In the genomic region with DNA sequence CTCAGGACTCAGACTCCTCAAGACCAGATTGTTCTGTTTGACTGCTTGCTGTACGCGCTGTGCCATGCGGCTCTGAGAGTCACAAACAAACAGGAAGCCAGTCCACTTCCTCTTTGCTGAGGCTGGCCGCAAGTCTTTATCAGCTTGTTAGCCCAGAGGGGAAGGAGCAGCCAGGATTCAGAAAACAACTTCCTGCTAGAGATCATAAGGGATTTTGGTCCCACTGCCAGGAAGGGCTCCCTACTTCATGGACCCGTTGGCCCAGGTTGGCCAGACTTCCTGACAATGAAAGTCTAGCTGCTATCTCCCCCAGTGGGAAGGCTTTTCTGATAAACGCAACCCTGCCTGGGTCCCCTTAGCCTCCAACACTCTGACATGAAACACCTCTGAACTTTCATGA, we compare ENCODE assay signal across 8 mouse cellular contexts. TPM values are rescaled to one million over a fixed set of nuclear protein-coding genes. Genes with fewer than 3 reads are reported as not detected.
A peak's percentile ranks its signal among the peaks of the same experiment; 100 is the strongest.
DNase-seq lines count a peak whose midpoint lies in the region; ATAC-seq lines count a peak whose summit lies in the region.

No protein-coding gene starts in this region.

- no peaks in the 10 kb centered on the region for H3K27me3 ChIP-seq in hindbrain, embryonic 10.5 days (ENCODE audit: insufficient read depth, poor library complexity, severe bottlenecking)
- no peaks in the 10 kb centered on the region for H3K27me3 ChIP-seq in hindbrain, embryonic 13.5 days
- H3K27me3 ChIP-seq in liver, embryonic 12.5 days (replicated peaks) = no peaks in the 10 kb centered on the region

- H3K9ac ChIP-seq in hindbrain, embryonic 13.5 days = no peak overlapping the region
- H3K9ac ChIP-seq in liver, embryonic 12.5 days = peak overlapping the region; percentile 51

- no peaks in the 10 kb centered on the region for H3K36me3 ChIP-seq in hindbrain, embryonic 10.5 days
- H3K36me3 ChIP-seq in hindbrain, embryonic 13.5 days = no peaks in the 10 kb centered on the region
- 0 out of 2 replicates have a peak, but pooled peaks cover 4% of the 10 kb centered on the region for H3K36me3 ChIP-seq in liver, embryonic 12.5 days

- H3K4me3 ChIP-seq in hindbrain, embryonic 10.5 days = no peak overlapping the region
- no peak overlapping the region for H3K4me3 ChIP-seq in hindbrain, embryonic 13.5 days
- peak overlapping the region; percentile 13 for H3K4me3 ChIP-seq in brown adipose tissue, adult 24 weeks (ENCODE audit: insufficient read depth, low read depth, low read length)
- H3K4me3 ChIP-seq in liver, embryonic 12.5 days = peak overlapping the region; percentile 31

- peaks cover 10% of the 10 kb centered on the region; the same call in 1 of the 2 replicates for H3K4me1 ChIP-seq in hindbrain, embryonic 10.5 days (replicated peaks)
- H3K4me1 ChIP-seq in hindbrain, embryonic 13.5 days (replicated peaks) = no peaks in the 10 kb centered on the region
- H3K4me1 ChIP-seq in brown adipose tissue, adult 24 weeks (ENCODE audit: control insufficient read depth, insufficient read depth, insufficient read length, low read length) = peaks cover 10% of the 10 kb centered on the region
- H3K4me1 ChIP-seq in liver, embryonic 12.5 days = peaks cover 62% of the 10 kb centered on the region

- 79% methylated on average over 6 of the region's 6 CpGs for WGBS in hindbrain, embryonic 10.5 days
- WGBS in hindbrain, embryonic 13.5 days = 87% methylated on average over 6 of the region's 6 CpGs
- 18% methylated on average over 6 of the region's 6 CpGs for WGBS in liver, embryonic 12.5 days (ENCODE audit: insufficient replicate concordance)

- no peak overlapping the region for H3K4me2 ChIP-seq in hindbrain, embryonic 13.5 days
- peak overlapping the region; percentile 71 for H3K4me2 ChIP-seq in liver, embryonic 12.5 days

- H3K9me3 ChIP-seq in hindbrain, embryonic 10.5 days = no peaks in the 10 kb centered on the region
- H3K9me3 ChIP-seq in hindbrain, embryonic 13.5 days = no peaks in the 10 kb centered on the region
- no peaks in the 10 kb centered on the region for H3K9me3 ChIP-seq in liver, embryonic 12.5 days (replicated peaks)

- no peak for ATAC-seq in hindbrain, embryonic 13.5 days (ENCODE audit: low FRiP score)
- peak; percentile 55 for ATAC-seq in liver, embryonic 12.5 days

- DNase-seq in hindbrain, embryonic 10.5 days (ENCODE audit: low spot score) = no peak
- peak; percentile 52 for DNase-seq in heart, postnatal 4 days
- DNase-seq in spleen, adult 12 weeks (ENCODE audit: low spot score) = peak; percentile 50
- no peak for DNase-seq in cerebellum, adult 9-11 months
- no peak for DNase-seq in Muller cell, postnatal 12 days (ENCODE audit: inconsistent ontology term)

- H3K27ac ChIP-seq in hindbrain, embryonic 10.5 days = peak overlapping the region; percentile 19
- H3K27ac ChIP-seq in hindbrain, embryonic 13.5 days = no peak overlapping the region
- H3K27ac ChIP-seq in brown adipose tissue, adult 24 weeks (replicated peaks; ENCODE audit: low read depth, low read length) = peak overlapping the region; percentile 81
- H3K27ac ChIP-seq in liver, embryonic 12.5 days = peak overlapping the region; percentile 91

RNA-seq across cellular contexts. Expression of a gene that starts 21.8 kb away (rescaled TPM):
- polyA plus RNA-seq in hindbrain, embryonic 10.5 days (2016; fragmentation: Nextera tagmentation; extraction: Ambion mirVana) = 222 and 248 TPM in 2 replicates
- 175 and 186 TPM in 2 replicates for polyA plus RNA-seq in hindbrain, embryonic 13.5 days (2015; fragmentation: Nextera tagmentation; extraction: Ambion mirVana)
- polyA plus RNA-seq in brown adipose tissue, adult 24 weeks (2012; ENCODE audit: insufficient read depth, insufficient read length, missing spikeins) = 256 and 422 TPM in 2 replicates
- 100 to 1,000 TPM; 304 to 319 TPM for total RNA-seq in heart, postnatal 4 days (2021)
- 205 and 206 TPM in 2 replicates for polyA plus RNA-seq in liver, embryonic 12.5 days (2016; fragmentation: Nextera tagmentation; extraction: Ambion mirVana)

RNA-seq across cellular contexts. Expression of a gene that starts 24.0 kb away (rescaled TPM):
- 16.7 and 17.2 TPM in 2 replicates for polyA plus RNA-seq in hindbrain, embryonic 10.5 days (2016; fragmentation: Nextera tagmentation; extraction: Ambion mirVana)
- polyA plus RNA-seq in hindbrain, embryonic 13.5 days (2015; fragmentation: Nextera tagmentation; extraction: Ambion mirVana) = 31.0 and 32.8 TPM in 2 replicates
- polyA plus RNA-seq in brown adipose tissue, adult 24 weeks (2012; ENCODE audit: insufficient read depth, insufficient read length, missing spikeins) = 8.9 and 12.0 TPM in 2 replicates
- total RNA-seq in heart, postnatal 4 days (2021) = 10 to 100 TPM; 42.8 to 48.2 TPM
- 8.9 TPM in 2 replicates for polyA plus RNA-seq in liver, embryonic 12.5 days (2016; fragmentation: Nextera tagmentation; extraction: Ambion mirVana)

RNA-seq across cellular contexts. Expression of a gene that starts 34.9 kb away (rescaled TPM):
- 1.1 and 1.4 TPM in 2 replicates for polyA plus RNA-seq in hindbrain, embryonic 10.5 days (2016; fragmentation: Nextera tagmentation; extraction: Ambion mirVana)
- 1.6 and 1.8 TPM in 2 replicates for polyA plus RNA-seq in hindbrain, embryonic 13.5 days (2015; fragmentation: Nextera tagmentation; extraction: Ambion mirVana)
- polyA plus RNA-seq in brown adipose tissue, adult 24 weeks (2012; ENCODE audit: insufficient read depth, insufficient read length, missing spikeins) = not detected in 2 replicates
- 1 to 10 TPM in 1 of 2 experiments, under 1 TPM in 1; 0.57 to 1.1 TPM for total RNA-seq in heart, postnatal 4 days (2021)
- 0.62 and 0.65 TPM in 2 replicates for polyA plus RNA-seq in liver, embryonic 12.5 days (2016; fragmentation: Nextera tagmentation; extraction: Ambion mirVana)

Comparison
In these comparisons a context has a peak if more than half of its experiments do, and no peak if none do; other contexts are left out.
1. DNase-seq: peak in heart, postnatal 4 days (single experiment) and spleen, adult 12 weeks (single experiment); none in hindbrain, embryonic 10.5 days (single experiment), cerebellum, adult 9-11 months (single experiment) and Muller cell, postnatal 12 days (single experiment).
2. H3K4me3 ChIP-seq: peak in brown adipose tissue, adult 24 weeks (single experiment) and liver, embryonic 12.5 days (single experiment); none in hindbrain, embryonic 10.5 days (single experiment) and hindbrain, embryonic 13.5 days (single experiment).